Mouse (Mus musculus) heart, embryonic 13.5 days (tissue): Measurements from ENCODE around the gene Peg12. TPM values are rescaled to one million over a fixed set of nuclear protein-coding genes. Genes with fewer than 3 reads are reported as not detected.

Experiments used
- ATAC-seq: fragments of 200-750 bp; cut with Nextera tagmentation; 2 replicates; pipeline ENCODE4 v1.8.0; 2017; ENCODE audit warnings: moderate TSS enrichment; ENCODE audit not compliant: insufficient number of reproducible peaks, low FRiP score, low TSS enrichment; ENCODE audit errors: extremely low read depth
- H3K27ac ChIP-seq: fragments of 300-500 bp; sonication (generic); replicated peaks from 2 replicates; pipeline ENCODE4 v1.5.1; 2015; ENCODE audit warnings: moderate library complexity, mild to moderate bottlenecking, inconsistent platforms
- H3K27me3 ChIP-seq: fragments of 300-500 bp; sonication (generic); replicated peaks from 2 replicates; pipeline ENCODE4 v1.6.1; 2015; ENCODE audit warnings: mild to moderate bottlenecking, inconsistent platforms
- H3K36me3 ChIP-seq: fragments of 300-500 bp; sonication (generic); 2 replicates; pipeline ENCODE4 v1.6.1; 2015; ENCODE audit warnings: mild to moderate bottlenecking, inconsistent platforms
- H3K4me1 ChIP-seq: fragments of 300-500 bp; sonication (generic); 2 replicates; pipeline ENCODE4 v1.6.1; 2015; ENCODE audit warnings: inconsistent platforms
- H3K4me2 ChIP-seq: fragments of 300-500 bp; sonication (generic); 2 replicates; pipeline ENCODE4 v1.6.1; 2015; ENCODE audit warnings: inconsistent platforms, mild to moderate bottlenecking, moderate library complexity
- H3K4me3 ChIP-seq: fragments of 300-500 bp; sonication (generic); 2 replicates; pipeline ENCODE4 v1.5.1; 2015; ENCODE audit warnings: moderate library complexity, mild to moderate bottlenecking, inconsistent platforms
- H3K9ac ChIP-seq: fragments of 300-500 bp; sonication (generic); 2 replicates; pipeline ENCODE4 v1.6.1; 2015; ENCODE audit warnings: inconsistent platforms, mild to moderate bottlenecking, moderate library complexity
- H3K9me3 ChIP-seq: fragments of 300-500 bp; sonication (generic); 2 replicates; pipeline ENCODE4 v1.6.1; 2016; ENCODE audit warnings: inconsistent platforms
- WGBS: fragments of 180-500 bp; shearing (Covaris S2); methylation state at CpG from one replicate; pipeline ENCODE4 v1.1.7; 2015; ENCODE audit warnings: mixed read lengths; 5-methylcytosine and 5-hydroxymethylcytosine counted together
- polyA plus RNA-seq: library from polyadenylated mRNA; unstranded; fragments of >200 nt; fragmentation: Nextera tagmentation; extraction: Ambion mirVana; gene quantifications from 2 replicates; pipeline ENCODE4 v1.2.1, GENCODE M21; 2015

The Peg12 gene
- polyA plus RNA-seq, result 9.9 and 10.7 TPM in 2 replicates

- peak within 1 kb of the TSS; percentile 62 for H3K4me3 ChIP-seq
- peak within 1 kb of the TSS; percentile 85 for H3K9ac ChIP-seq
- peak; percentile 54; the same call in 1 of the 2 replicates for ATAC-seq
- no peaks in the 10 kb centered on the region for H3K36me3 ChIP-seq
- H3K27ac ChIP-seq, result peak within 1 kb of the TSS; percentile 87
- peaks cover 6% of the 10 kb centered on the region; the same call in 1 of the 2 replicates for H3K9me3 ChIP-seq
- 13% methylated on average over 73 of the region's 82 CpGs for WGBS
- peaks cover 6% of the 10 kb centered on the region; the same call in 1 of the 2 replicates for H3K27me3 ChIP-seq
- peak within 1 kb of the TSS; percentile 73 for H3K4me2 ChIP-seq
- no peaks in the 10 kb centered on the region for H3K4me1 ChIP-seq
Observed at GRCm38 (mm10) chr7:62463878-62464755, at the start of gene Peg12. Peg12 (minus strand) TSS chr7:62464510.

- no peak overlapping the region for H3K9ac ChIP-seq
- H3K36me3 ChIP-seq, result no peaks in the 10 kb centered on the region
- ATAC-seq, result no peak
- WGBS, result 22% methylated on average over 2 of the region's 2 CpGs
- peaks cover 23% of the 10 kb centered on the region; the same call in 1 of the 2 replicates for H3K9me3 ChIP-seq
- no peak overlapping the region for H3K4me2 ChIP-seq
- no peak overlapping the region for H3K27ac ChIP-seq
- H3K27me3 ChIP-seq, result no peaks in the 10 kb centered on the region
- no peak overlapping the region for H3K4me3 ChIP-seq
- no peaks in the 10 kb centered on the region for H3K4me1 ChIP-seq
Observed at GRCm38 (mm10) chr7:62486139-62486538, 21.8 kb upstream of the Peg12 start.

GRCm38 (mm10) chr7:62463007-62463877 is 1.1 kb downstream of the Peg12 start:
- Histone ChIP-seq H3K9ac (peak overlapping the region; percentile 85), H3K36me3 (no peaks in the 10 kb centered on the region), H3K4me3 (peak overlapping the region; percentile 62), H3K9me3 (peaks cover 6% of the 10 kb centered on the region; the same call in 1 of the 2 replicates), H3K27me3 (peaks cover 6% of the 10 kb centered on the region; the same call in 1 of the 2 replicates), H3K4me2 (peak overlapping the region; percentile 73), H3K4me1 (no peaks in the 10 kb centered on the region), H3K27ac (peak overlapping the region; percentile 87)
- no peak for ATAC-seq
- 18% methylated on average over 55 of the region's 55 CpGs for WGBS

GRCm38 (mm10) chr7:62462229-62463006 is 1.9 kb downstream of the Peg12 start:
- H3K4me3 ChIP-seq, result peak overlapping the region; percentile 62
- H3K27ac ChIP-seq, result no peak overlapping the region; the same call in 1 of the 2 replicates
- no peak for ATAC-seq
- H3K9ac ChIP-seq, result peak overlapping the region; percentile 33
- WGBS, result 19% methylated on average over 13 of the region's 13 CpGs
- no peaks in the 10 kb centered on the region for H3K36me3 ChIP-seq
- H3K4me2 ChIP-seq, result peak overlapping the region; percentile 73
- no peaks in the 10 kb centered on the region for H3K4me1 ChIP-seq
- H3K27me3 ChIP-seq, result peaks cover 6% of the 10 kb centered on the region; the same call in 1 of the 2 replicates
- peaks cover 6% of the 10 kb centered on the region; the same call in 1 of the 2 replicates for H3K9me3 ChIP-seq

GRCm38 (mm10) chr7:62452353-62452752 is 12.0 kb downstream of the Peg12 start:
- Histone ChIP-seq H3K9ac (no peak overlapping the region), H3K27ac (no peak overlapping the region), H3K36me3 (no peaks in the 10 kb centered on the region), H3K4me3 (no peak overlapping the region), H3K27me3 (no peaks in the 10 kb centered on the region), H3K9me3 (peaks cover 7% of the 10 kb centered on the region; the same call in 1 of the 2 replicates), H3K4me1 (no peaks in the 10 kb centered on the region), H3K4me2 (no peak overlapping the region)
- WGBS, result 20% methylated on average over 2 of the region's 2 CpGs
- ATAC-seq, result no peak

GRCm38 (mm10) chr7:62445431-62446165 is 18.7 kb downstream of the Peg12 start:
- no peaks in the 10 kb centered on the region for H3K27me3 ChIP-seq
- no peaks in the 10 kb centered on the region for H3K4me1 ChIP-seq
- H3K36me3 ChIP-seq, result no peaks in the 10 kb centered on the region
- H3K4me3 ChIP-seq, result no peak overlapping the region
- no peak overlapping the region for H3K4me2 ChIP-seq
- no peak for ATAC-seq
- H3K27ac ChIP-seq, result no peak overlapping the region
- H3K9ac ChIP-seq, result no peak overlapping the region
- no peaks in the 10 kb centered on the region; the same call in 1 of the 2 replicates for H3K9me3 ChIP-seq

GRCm38 (mm10) chr7:62436394-62436793 is 27.9 kb downstream of the Peg12 start:
- WGBS, result 42% methylated on average over 2 of the region's 2 CpGs
- H3K9me3 ChIP-seq, result no peaks in the 10 kb centered on the region
- H3K36me3 ChIP-seq, result no peaks in the 10 kb centered on the region
- no peak for ATAC-seq
- H3K4me3 ChIP-seq, result no peak overlapping the region
- H3K4me1 ChIP-seq, result no peaks in the 10 kb centered on the region
- no peak overlapping the region for H3K4me2 ChIP-seq
- H3K9ac ChIP-seq, result no peak overlapping the region
- no peaks in the 10 kb centered on the region for H3K27me3 ChIP-seq
- no peak overlapping the region for H3K27ac ChIP-seq

GRCm38 (mm10) chr7:62433243-62433642 is 31.1 kb downstream of the Peg12 start:
- Histone ChIP-seq H3K4me1 (no peaks in the 10 kb centered on the region), H3K27ac (no peak overlapping the region), H3K36me3 (no peaks in the 10 kb centered on the region), H3K27me3 (no peaks in the 10 kb centered on the region), H3K9me3 (no peaks in the 10 kb centered on the region), H3K9ac (no peak overlapping the region), H3K4me2 (no peak overlapping the region), H3K4me3 (no peak overlapping the region)
- WGBS, result 14% methylated on average over 3 of the region's 3 CpGs
- ATAC-seq, result no peak

GRCm38 (mm10) chr7:62428337-62428736 is 36.0 kb downstream of the Peg12 start:
- H3K4me2 ChIP-seq, result no peak overlapping the region

GRCm38 (mm10) chr7:62423210-62423609 is 41.1 kb downstream of the Peg12 start:
- Histone ChIP-seq H3K4me1 (0 out of 2 replicates have a peak, but pooled peaks cover 11% of the 10 kb centered on the region), H3K27ac (no peak overlapping the region), H3K27me3 (peaks cover 10% of the 10 kb centered on the region; the same call in 1 of the 2 replicates), H3K9ac (no peak overlapping the region), H3K9me3 (peaks cover 7% of the 10 kb centered on the region), H3K36me3 (no peaks in the 10 kb centered on the region), H3K4me3 (no peak overlapping the region), H3K4me2 (no peak overlapping the region)
- no peak for ATAC-seq
- 50% methylated on average over 4 of the region's 4 CpGs for WGBS

More at GRCm38 (mm10) chr7:62428337-62428736, 36.0 kb downstream of the Peg12 start:
- no peaks in the 10 kb centered on the region for H3K36me3 ChIP-seq
- H3K9ac ChIP-seq, result no peak overlapping the region
- no peak overlapping the region for H3K27ac ChIP-seq
- H3K9me3 ChIP-seq, result peaks cover 3% of the 10 kb centered on the region; the same call in 1 of the 2 replicates
- H3K4me1 ChIP-seq, result no peaks in the 10 kb centered on the region
- H3K4me3 ChIP-seq, result no peak overlapping the region
- no peak for ATAC-seq
- 18% methylated on average over 8 of the region's 8 CpGs for WGBS
- peaks cover 1% of the 10 kb centered on the region; the same call in 1 of the 2 replicates for H3K27me3 ChIP-seq
